Mouse (Mus musculus): ENCODE results near the gene Osbpl7. TPM values are rescaled to one million over a fixed set of nuclear protein-coding genes. Genes with fewer than 3 reads are reported as not detected.
A peak's percentile ranks its signal among the peaks of the same experiment; 100 is the strongest.

The Osbpl7 gene
- polyA plus RNA-seq, 1 experiment from 2014 or later = 12.2 TPM

DNA sequence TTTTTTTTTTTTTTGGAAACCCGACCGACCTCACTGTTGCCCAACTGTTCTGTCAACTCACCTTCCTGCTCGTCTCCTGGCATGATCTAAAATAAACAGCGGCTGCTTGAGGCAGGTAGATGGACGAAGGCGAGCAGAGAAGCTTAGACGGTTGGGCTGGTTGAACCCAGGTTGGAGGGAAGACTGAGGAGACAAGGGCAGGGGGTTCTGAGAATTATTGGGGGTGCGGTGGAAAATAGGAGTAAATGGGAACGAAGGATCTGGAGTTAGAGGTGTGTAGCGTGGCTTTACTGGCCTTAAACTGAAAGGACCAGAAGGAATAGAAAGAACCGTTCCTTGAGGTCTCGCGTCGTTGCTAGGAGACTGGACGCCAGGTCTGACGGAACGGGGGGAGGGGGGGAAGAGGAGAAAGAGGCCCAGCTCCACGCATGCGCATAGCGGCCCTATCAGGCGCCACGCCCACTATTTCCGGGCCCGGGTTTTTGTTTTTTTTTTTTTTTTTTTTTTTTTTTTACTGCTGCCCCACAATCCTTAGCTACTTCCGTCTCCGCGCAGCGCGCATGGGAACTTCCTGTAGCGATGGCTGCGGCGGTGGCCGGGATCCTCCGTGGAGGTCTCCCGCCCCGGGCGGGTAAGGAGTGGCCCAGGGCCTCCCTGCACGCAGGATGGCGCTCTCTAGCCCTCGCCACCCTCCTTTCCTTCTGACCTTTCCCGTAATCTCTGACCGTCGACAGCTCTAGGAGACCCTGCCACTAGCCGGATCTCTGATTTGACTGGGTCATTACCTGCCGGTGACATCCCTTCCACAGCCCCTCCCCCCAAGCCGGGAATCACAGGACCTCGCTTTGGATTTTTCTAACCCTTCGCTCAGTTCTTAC lies 9.2 kb upstream of the Osbpl7 start, which contains the start of the genes Lrrc46 and Mrpl10:
TSS of gene Lrrc46 (minus strand) at position 386 of the 878 bp plus-strand sequence.
TSS of gene Mrpl10 (plus strand) at position 539 of the 878 bp plus-strand sequence.
- peak within 1 kb of the TSS; percentile 94 for H3K9ac ChIP-seq
- peak within 1 kb of the TSS; percentile 82 for H3K4me3 ChIP-seq
- WGBS = under 1% methylated on average over 48 of the region's 48 CpGs
- H3K4me2 ChIP-seq = peak within 1 kb of the TSS; percentile 70
- H3K9me3 ChIP-seq = no peaks in the 10 kb centered on the region
- no peaks in the 10 kb centered on the region for H3K27me3 ChIP-seq
- peak; percentile 73; the same call in 1 of the 2 replicates for ATAC-seq (ENCODE audit: insufficient number of reproducible peaks, insufficient read depth, low FRiP score, low TSS enrichment, low read depth)
- H3K4me1 ChIP-seq = peaks cover 9% of the 10 kb centered on the region
- peaks cover 31% of the 10 kb centered on the region for H3K36me3 ChIP-seq
- H3K27ac ChIP-seq = peak within 1 kb of the TSS; percentile 60

DNA sequence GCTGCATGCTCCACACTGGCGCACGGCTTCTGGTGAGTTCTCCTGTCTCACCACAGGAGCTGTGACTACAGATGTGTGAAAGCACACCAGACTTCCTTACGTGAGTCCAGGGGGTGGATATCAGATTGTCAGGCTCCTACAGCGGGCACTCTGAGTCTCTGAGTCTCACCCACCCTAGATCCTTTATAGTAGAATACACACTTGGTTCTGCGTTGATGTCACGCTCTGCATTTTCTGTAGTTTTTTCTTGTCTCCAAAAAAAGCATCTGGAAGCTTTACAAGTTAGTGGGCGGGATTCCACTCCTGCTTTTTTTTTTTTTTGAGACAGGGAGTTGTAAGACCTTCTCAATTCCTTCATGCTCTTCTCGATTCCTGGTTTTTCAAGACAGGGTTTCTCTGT lies 5.5 kb upstream of the Osbpl7 start:
- Histone ChIP-seq H3K27ac (no peak overlapping the region), H3K27me3 (no peaks in the 10 kb centered on the region), H3K4me2 (no peak overlapping the region), H3K9me3 (no peaks in the 10 kb centered on the region), H3K4me1 (peaks cover 9% of the 10 kb centered on the region), H3K36me3 (peaks cover 54% of the 10 kb centered on the region), H3K9ac (no peak overlapping the region), H3K4me3 (no peak overlapping the region)
- no peak for ATAC-seq (ENCODE audit: insufficient number of reproducible peaks, insufficient read depth, low FRiP score, low TSS enrichment, low read depth)
- WGBS = 93% methylated on average over 8 of the region's 8 CpGs

DNA sequence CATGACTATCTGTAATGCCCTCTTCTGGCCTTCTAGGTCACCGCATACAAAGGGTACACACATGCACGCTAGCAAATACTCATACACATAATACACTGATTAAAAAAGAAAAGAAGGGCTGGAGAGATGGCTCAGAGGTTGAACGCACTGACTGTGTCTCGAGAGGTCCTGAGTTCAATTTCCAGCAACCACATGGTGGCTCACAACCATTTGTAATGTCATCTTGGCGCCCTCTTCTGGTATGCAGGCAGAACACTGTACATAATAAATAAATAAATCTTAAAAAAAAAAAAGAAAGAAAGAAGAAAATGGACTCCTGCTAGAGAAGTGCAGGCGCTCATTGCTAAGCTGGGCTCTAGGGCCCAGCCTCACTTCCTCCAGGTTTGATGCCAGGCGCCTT lies 4.6 kb upstream of the Osbpl7 start:
- Histone ChIP-seq H3K4me3 (no peak overlapping the region), H3K27me3 (no peaks in the 10 kb centered on the region), H3K9ac (no peak overlapping the region), H3K4me1 (peaks cover 15% of the 10 kb centered on the region), H3K9me3 (no peaks in the 10 kb centered on the region), H3K4me2 (no peak overlapping the region), H3K36me3 (peaks cover 54% of the 10 kb centered on the region), H3K27ac (no peak overlapping the region)
- 80% methylated on average over 7 of the region's 7 CpGs for WGBS
- no peak for ATAC-seq (ENCODE audit: insufficient number of reproducible peaks, insufficient read depth, low FRiP score, low TSS enrichment, low read depth)

DNA sequence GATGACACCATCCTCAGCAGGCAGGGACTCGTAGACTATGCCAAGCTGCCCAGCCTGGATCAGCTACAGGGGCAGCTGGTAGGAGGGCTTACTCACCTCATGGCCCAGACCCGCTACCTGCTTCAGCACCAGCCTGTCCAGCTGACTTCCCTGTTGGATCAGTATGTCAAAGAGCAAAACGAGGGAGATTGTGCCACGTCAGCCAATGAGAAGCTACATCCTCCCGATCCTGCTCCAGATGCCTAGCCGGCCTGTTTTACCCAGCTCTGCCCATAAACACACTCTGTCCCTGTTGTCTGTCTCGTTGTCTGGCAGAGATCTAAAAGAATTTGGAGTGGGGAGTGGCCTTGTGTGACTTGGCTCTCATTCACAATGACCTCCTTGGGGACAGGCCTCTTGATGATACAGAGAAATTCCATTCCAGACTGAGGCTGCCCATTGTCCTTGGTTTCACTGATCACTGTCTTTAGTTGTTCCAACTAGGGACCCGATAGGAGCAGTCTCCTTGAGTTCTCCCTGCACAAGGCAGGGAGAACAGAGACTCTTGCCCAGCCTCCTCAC lies 2.3 kb upstream of the Osbpl7 start:
- H3K27me3 ChIP-seq = no peaks in the 10 kb centered on the region
- 84% methylated on average over 8 of the region's 8 CpGs for WGBS
- peaks cover 20% of the 10 kb centered on the region for H3K4me1 ChIP-seq
- no peak for ATAC-seq (ENCODE audit: insufficient number of reproducible peaks, insufficient read depth, low FRiP score, low TSS enrichment, low read depth)
- H3K36me3 ChIP-seq = peaks cover 60% of the 10 kb centered on the region
- no peak overlapping the region for H3K4me3 ChIP-seq
- no peak overlapping the region for H3K9ac ChIP-seq
- H3K4me2 ChIP-seq = no peak overlapping the region
- no peaks in the 10 kb centered on the region for H3K9me3 ChIP-seq
- no peak overlapping the region for H3K27ac ChIP-seq

DNA sequence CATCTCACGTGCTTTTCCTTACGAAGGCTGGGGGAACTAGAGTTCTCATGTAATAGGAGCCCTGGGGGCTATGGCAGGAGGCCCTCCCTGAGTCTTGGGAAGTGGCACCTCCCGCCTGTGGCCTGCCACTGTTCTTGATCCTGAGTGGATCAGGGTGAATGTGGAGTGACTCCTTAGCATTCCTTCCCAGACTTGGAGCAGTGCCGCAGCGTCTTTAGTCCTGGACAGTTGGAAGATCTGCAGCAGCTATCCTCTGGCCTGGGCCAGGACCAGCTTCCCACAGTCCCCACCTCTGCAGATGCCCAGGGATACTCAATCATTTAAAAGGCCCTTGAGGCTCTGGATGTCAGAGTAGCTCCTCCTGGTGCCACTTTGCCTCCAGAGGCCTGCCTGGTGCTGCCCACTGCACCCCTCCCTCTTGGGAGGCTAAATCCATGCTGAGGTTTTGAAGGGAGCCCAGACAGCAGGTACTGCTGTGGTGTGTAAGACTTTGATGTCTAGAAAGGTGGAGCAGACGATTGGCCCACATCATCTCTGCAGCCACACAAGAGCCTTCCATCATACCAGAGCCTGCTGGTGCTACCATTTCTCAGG lies 839 bp upstream of the Osbpl7 start:
- H3K36me3 ChIP-seq = peaks cover 58% of the 10 kb centered on the region
- peaks cover 20% of the 10 kb centered on the region for H3K4me1 ChIP-seq
- H3K9me3 ChIP-seq = no peaks in the 10 kb centered on the region
- 83% methylated on average over 6 of the region's 6 CpGs for WGBS
- no peak overlapping the region for H3K4me3 ChIP-seq
- no peak overlapping the region for H3K4me2 ChIP-seq
- H3K27ac ChIP-seq = peak overlapping the region; percentile 41; the same call in 1 of the 2 replicates
- peak overlapping the region; percentile 83; the same call in 1 of the 2 replicates for H3K9ac ChIP-seq
- H3K27me3 ChIP-seq = no peaks in the 10 kb centered on the region
- ATAC-seq (ENCODE audit: insufficient number of reproducible peaks, insufficient read depth, low FRiP score, low TSS enrichment, low read depth) = no peak

DNA sequence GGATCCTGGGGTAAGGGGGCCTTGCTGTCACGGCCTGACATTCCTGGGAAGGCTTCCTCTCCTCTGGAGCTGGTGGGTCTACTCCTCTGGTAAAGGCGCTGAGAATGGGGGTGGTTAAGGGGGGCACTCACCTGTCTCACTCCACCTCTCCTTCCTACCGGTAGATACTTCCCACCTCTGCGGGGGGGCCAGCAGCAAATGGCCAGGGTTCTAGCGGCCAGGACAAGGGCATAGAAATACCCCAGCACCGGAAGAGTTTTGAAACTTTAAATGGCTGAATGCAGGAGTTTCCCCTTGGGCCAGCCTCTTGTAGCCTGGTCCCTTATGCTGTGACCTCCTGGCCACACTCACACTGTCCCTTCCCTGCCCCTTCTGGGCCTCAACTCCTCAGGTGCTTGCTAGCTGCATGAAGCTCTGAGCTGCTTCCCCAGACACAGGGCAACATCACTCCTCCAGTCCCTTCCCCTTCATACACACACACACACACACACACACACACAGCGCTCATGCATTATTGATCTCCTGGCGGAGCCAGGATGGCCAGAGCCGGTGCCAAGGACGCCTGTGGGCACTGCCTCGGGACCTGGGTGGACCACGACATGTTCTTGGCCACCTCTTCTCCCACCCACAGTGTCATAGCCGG lies 637 bp downstream of the Osbpl7 start:
- WGBS = 26% methylated on average over 13 of the region's 13 CpGs
- Histone ChIP-seq H3K9me3 (no peaks in the 10 kb centered on the region), H3K4me2 (peak overlapping the region; percentile 96), H3K36me3 (peaks cover 58% of the 10 kb centered on the region), H3K27me3 (no peaks in the 10 kb centered on the region), H3K4me1 (peaks cover 20% of the 10 kb centered on the region), H3K4me3 (peak overlapping the region; percentile 66), H3K9ac (peak overlapping the region; percentile 83), H3K27ac (peak overlapping the region; percentile 41; the same call in 1 of the 2 replicates)
- ATAC-seq (ENCODE audit: insufficient number of reproducible peaks, insufficient read depth, low FRiP score, low TSS enrichment, low read depth) = no peak

DNA sequence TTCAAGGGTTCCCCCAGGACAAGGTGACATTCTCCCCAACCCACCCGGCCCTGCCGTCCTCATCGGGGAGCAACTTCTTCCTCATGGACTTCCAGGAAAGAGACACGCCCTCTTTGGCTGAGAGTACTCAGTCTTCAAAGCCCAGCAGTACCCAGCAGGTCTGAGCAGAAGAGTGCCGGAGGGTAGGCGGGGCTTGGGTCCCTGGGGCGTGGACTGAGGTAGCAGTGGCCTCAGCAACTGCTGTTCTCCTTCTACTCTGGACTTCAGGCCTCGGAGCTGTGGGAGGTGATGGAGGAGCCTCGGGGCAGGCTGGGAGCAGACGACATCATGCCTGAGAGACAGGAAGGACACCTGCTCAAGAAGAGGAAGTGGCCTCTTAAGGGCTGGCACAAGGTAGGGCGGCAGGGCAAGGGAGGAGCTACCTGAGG lies 1.8 kb downstream of the Osbpl7 start:
- H3K9ac ChIP-seq = peak overlapping the region; percentile 83
- ATAC-seq (ENCODE audit: insufficient number of reproducible peaks, insufficient read depth, low FRiP score, low TSS enrichment, low read depth) = 0 out of 2 replicates have a peak, but pooled peaks have one; percentile 26

DNA sequence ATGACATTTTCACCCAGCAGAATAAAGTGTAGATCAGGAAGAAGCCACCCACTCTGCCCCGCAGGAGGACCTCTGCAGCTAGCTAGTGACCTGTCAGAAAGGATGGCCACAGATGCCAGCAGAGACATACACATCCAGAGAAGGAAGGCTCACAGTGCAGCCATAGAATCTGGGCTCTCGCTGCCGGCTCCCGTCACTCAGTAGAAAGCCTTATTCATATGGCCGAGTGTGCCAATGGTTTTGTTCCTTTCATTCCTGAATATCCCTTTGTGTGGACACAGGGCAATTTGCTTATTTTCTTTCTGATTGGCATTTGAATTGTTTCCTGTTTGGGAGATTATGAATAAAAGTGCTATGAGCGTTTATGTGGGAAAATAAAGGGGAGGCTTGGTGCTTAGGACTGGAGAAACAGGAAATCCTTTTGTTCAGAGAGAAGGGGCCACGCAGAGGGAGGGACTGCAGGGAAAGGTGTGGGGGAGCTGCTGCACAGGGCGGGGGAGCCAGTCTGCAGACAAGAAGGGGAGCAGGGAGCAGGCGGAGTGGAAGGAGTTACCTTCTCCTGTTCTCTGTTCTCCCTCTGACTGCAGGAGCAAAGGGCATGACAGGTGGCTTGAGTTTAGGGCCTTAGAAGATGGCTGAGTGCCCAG lies 13.0 kb downstream of the Osbpl7 start:
- H3K4me2 ChIP-seq = no peak overlapping the region
- H3K36me3 ChIP-seq = peaks cover 68% of the 10 kb centered on the region
- H3K27ac ChIP-seq = peak overlapping the region; percentile 48
- WGBS = 39% methylated on average over 9 of the region's 9 CpGs
- H3K9me3 ChIP-seq = no peaks in the 10 kb centered on the region
- H3K4me1 ChIP-seq = 0 out of 2 replicates have a peak, but pooled peaks cover 5% of the 10 kb centered on the region
- no peak for ATAC-seq (ENCODE audit: insufficient number of reproducible peaks, insufficient read depth, low FRiP score, low TSS enrichment, low read depth)
- H3K4me3 ChIP-seq = no peak overlapping the region
- no peaks in the 10 kb centered on the region for H3K27me3 ChIP-seq
- H3K9ac ChIP-seq = peak overlapping the region; percentile 16; the same call in 1 of the 2 replicates

More for the DNA sequence above, 1.8 kb downstream of the Osbpl7 start:
- Histone ChIP-seq H3K4me2 (peak overlapping the region; percentile 96; the same call in 1 of the 2 replicates), H3K4me3 (no peak overlapping the region; the same call in 1 of the 2 replicates), H3K36me3 (peaks cover 60% of the 10 kb centered on the region), H3K27me3 (no peaks in the 10 kb centered on the region), H3K9me3 (no peaks in the 10 kb centered on the region), H3K27ac (no peak overlapping the region), H3K4me1 (peaks cover 20% of the 10 kb centered on the region)
- 34% methylated on average over 11 of the region's 11 CpGs for WGBS

DNA sequence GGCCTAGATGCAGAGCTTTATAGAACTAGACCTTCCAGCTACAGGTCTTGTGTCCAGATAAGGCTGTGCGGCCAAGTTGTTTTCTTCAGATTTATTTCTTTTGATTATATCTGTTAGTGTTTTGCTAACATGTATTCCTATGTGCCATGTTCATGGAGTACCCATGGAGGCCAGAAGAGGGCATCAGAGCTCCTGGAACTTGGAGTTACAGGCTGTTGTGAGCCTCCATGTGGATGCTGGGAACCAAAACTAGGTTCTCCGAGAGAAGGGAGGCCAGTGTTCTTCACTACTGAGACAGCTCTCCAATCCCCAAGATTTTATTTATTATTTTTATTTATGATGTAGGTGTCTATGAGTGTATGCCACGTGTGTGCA lies 13.5 kb downstream of the Osbpl7 start:
- H3K4me3 ChIP-seq = no peak overlapping the region
- 0 out of 2 replicates have a peak overlapping the region, but pooled peaks have one; percentile 16 for H3K9ac ChIP-seq
- H3K36me3 ChIP-seq = peaks cover 63% of the 10 kb centered on the region
- WGBS = 86% methylated on average over 3 of the region's 3 CpGs
- 0 out of 2 replicates have a peak, but pooled peaks cover 5% of the 10 kb centered on the region for H3K4me1 ChIP-seq
- no peak for ATAC-seq (ENCODE audit: insufficient number of reproducible peaks, insufficient read depth, low FRiP score, low TSS enrichment, low read depth)
- H3K27me3 ChIP-seq = no peaks in the 10 kb centered on the region
- no peaks in the 10 kb centered on the region for H3K9me3 ChIP-seq
- H3K4me2 ChIP-seq = no peak overlapping the region
- H3K27ac ChIP-seq = peak overlapping the region; percentile 48; the same call in 1 of the 2 replicates

DNA sequence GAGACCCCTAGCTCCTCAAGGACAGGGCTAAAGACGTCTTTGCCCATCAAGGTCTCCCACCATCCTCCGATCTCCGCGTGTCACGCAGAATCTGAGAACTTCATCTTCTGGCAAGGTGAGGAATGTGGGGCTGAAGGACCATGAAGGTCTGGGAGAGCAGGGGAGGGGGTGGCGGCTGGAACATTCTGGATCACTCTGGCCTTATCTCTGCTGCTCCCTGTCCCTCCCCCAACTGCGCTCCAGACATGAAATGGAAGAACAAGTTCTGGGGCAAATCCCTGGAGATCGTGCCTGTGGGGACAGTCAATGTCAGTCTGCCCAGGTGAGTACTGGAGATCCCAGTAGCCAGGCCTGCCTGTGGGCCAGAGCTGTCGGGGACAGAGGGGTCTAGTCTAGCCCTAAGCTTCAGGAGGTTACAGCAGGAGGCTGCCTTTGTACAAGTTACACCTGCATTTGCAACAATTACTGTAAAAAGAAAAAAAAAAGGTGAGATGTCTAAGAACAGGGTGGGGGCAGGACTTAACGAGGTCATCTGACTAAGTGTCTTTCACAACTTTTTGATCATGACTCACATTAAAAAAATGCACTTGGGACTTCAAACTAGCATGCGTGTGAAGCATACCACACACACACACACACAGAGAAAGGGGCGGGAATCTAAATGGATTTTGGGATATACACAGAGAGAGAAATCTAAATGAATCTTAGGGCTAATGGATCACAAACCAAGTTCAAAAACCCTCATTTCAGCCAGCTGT lies 15.3 kb downstream of the Osbpl7 start:
- whole genome bisulfite sequencing = 87% methylated on average over 12 of the region's 12 CpGs
- Histone ChIP-seq H3K4me2 (no peak overlapping the region), H3K36me3 (peaks cover 44% of the 10 kb centered on the region), H3K4me3 (no peak overlapping the region), H3K9me3 (no peaks in the 10 kb centered on the region), H3K27me3 (no peaks in the 10 kb centered on the region), H3K9ac (no peak overlapping the region), H3K27ac (no peak overlapping the region), H3K4me1 (0 out of 2 replicates have a peak, but pooled peaks cover 5% of the 10 kb centered on the region)
- ATAC-seq (ENCODE audit: insufficient number of reproducible peaks, insufficient read depth, low FRiP score, low TSS enrichment, low read depth) = no peak
